Mouse (Mus musculus): ENCODE measurements around the gene Iqcf6. TPM values are rescaled to one million over a fixed set of nuclear protein-coding genes. Genes with fewer than 3 reads are reported as not detected.

Gene Iqcf6
- total and polyA plus RNA-seq, 3 experiments: not detected

GRCm38 (mm10) chr9:106610727-106611126 is 15.7 kb upstream of the Iqcf6 start:
- in situ Hi-C loops (cut with MboI; ENCODE audit: low pct_ligation_motif_present, low pct_unique_long_range_greater_than_20kb, low sequenced_read_pairs): no loop called here
- Histone ChIP-seq H3K9ac (ENCODE audit: insufficient read depth, low read depth) (no peak overlapping the region), H3K36me3 (replicated peaks in 1 of 2; ENCODE audit: control insufficient read depth in 1 of 2, insufficient read depth in 1 of 2, low read length in 1 of 2) (no peaks in the 10 kb centered on the region), H3K79me2 (replicated peaks; ENCODE audit: control insufficient read depth, extremely low read depth, insufficient read depth, poor library complexity, severe bottlenecking) (no peaks in the 10 kb centered on the region), H3K4me1 (ENCODE audit: control insufficient read depth in 1 of 2, insufficient read depth in 2 of 2) (no peaks in the 10 kb centered on the region), H3K4me3 (replicated peaks in 1 of 3; ENCODE audit: low read depth in 2 of 3, low read length in 2 of 3, poor library complexity in 1 of 3) (no peak overlapping the region), H3K27ac (ENCODE audit: insufficient read depth, low read depth) (no peak overlapping the region), H3K27me3 (replicated peaks) (peaks cover 82% of the 10 kb centered on the region), H3K9me3 (replicated peaks; ENCODE audit: low read length) (no peaks in the 10 kb centered on the region), H3K4me2 (ENCODE audit: insufficient read depth, low read depth, poor library complexity, severe bottlenecking) (no peak overlapping the region)
- TF ChIP-seq MAX (IDR thresholded peaks at IDR 0.05; ENCODE audit: low read length) (no peak), PAX5 (IDR thresholded peaks at IDR 0.05; ENCODE audit: low read length) (no peak)
- no peak for DNase-seq (ENCODE audit: extremely low read depth)
- dilution Hi-C loops (cut with MboI; ENCODE audit: extremely low pct_ligation_motif_present, extremely low pct_unique_long_range_greater_than_20kb, low sequenced_read_pairs): no loop called here

GRCm38 (mm10) chr9:106613951-106614350 is 12.4 kb upstream of the Iqcf6 start:
- H3K27ac ChIP-seq (ENCODE audit: insufficient read depth, low read depth): no peak overlapping the region
- no peaks in the 10 kb centered on the region for H3K9me3 ChIP-seq (replicated peaks; ENCODE audit: low read length)
- dilution Hi-C loops (cut with MboI; ENCODE audit: extremely low pct_ligation_motif_present, extremely low pct_unique_long_range_greater_than_20kb, low sequenced_read_pairs): no loop called here
- no peak overlapping the region for H3K4me2 ChIP-seq (ENCODE audit: insufficient read depth, low read depth, poor library complexity, severe bottlenecking)
- in situ Hi-C loops (cut with MboI; ENCODE audit: low pct_ligation_motif_present, low pct_unique_long_range_greater_than_20kb, low sequenced_read_pairs): no loop called here
- no peaks in the 10 kb centered on the region for H3K4me1 ChIP-seq (ENCODE audit: control insufficient read depth in 1 of 2, insufficient read depth in 2 of 2)
- no peak overlapping the region for H3K9ac ChIP-seq (ENCODE audit: insufficient read depth, low read depth)
- peaks cover 88% of the 10 kb centered on the region for H3K27me3 ChIP-seq (replicated peaks)
- no peaks in the 10 kb centered on the region for H3K36me3 ChIP-seq (replicated peaks in 1 of 2; ENCODE audit: control insufficient read depth in 1 of 2, insufficient read depth in 1 of 2, low read length in 1 of 2)
- no peak for DNase-seq (ENCODE audit: extremely low read depth)
- no peaks in the 10 kb centered on the region for H3K79me2 ChIP-seq (replicated peaks; ENCODE audit: control insufficient read depth, extremely low read depth, insufficient read depth, poor library complexity, severe bottlenecking)
- TF ChIP-seq POLR2A (IDR thresholded peaks at IDR 0.05; ENCODE audit: low read depth, low read length): no peak
- no peak for TF ChIP-seq IRF4 (IDR thresholded peaks at IDR 0.05; ENCODE audit: low read depth, low read length)
- no peak for TF ChIP-seq ZKSCAN1 (IDR thresholded peaks at IDR 0.05; ENCODE audit: borderline replicate concordance, low read depth, low read length)
- TF ChIP-seq NRF1 (IDR thresholded peaks at IDR 0.05; ENCODE audit: low read depth, low read length): no peak
- no peak for TF ChIP-seq EP300 (IDR thresholded peaks at IDR 0.05; ENCODE audit: low read length)
- no peak for TF ChIP-seq ELF1 (IDR thresholded peaks at IDR 0.05; ENCODE audit: low read depth, low read length)
- no peak for TF ChIP-seq PAX5 (IDR thresholded peaks at IDR 0.05; ENCODE audit: low read length)
- no peak for TF ChIP-seq CTCF (conservative IDR thresholded peaks at IDR 0.05 in 1 of 2, IDR thresholded peaks at IDR 0.05 in 1 of 2; ENCODE audit: low read depth in 2 of 2, low read length in 2 of 2)
- no peak for TF ChIP-seq KAT2A (IDR thresholded peaks at IDR 0.05; ENCODE audit: insufficient replicate concordance, low read length)
- no peak for TF ChIP-seq MXI1 (IDR thresholded peaks at IDR 0.05; ENCODE audit: low read depth, low read length)
- TF ChIP-seq MEF2A (IDR thresholded peaks at IDR 0.05; ENCODE audit: borderline replicate concordance, low read depth, low read length): no peak
- TF ChIP-seq ZC3H11A (IDR thresholded peaks at IDR 0.05; ENCODE audit: low read depth, low read length): no peak
- no peak for TF ChIP-seq MAZ (IDR thresholded peaks at IDR 0.05; ENCODE audit: low read depth, low read length)
- no peak for TF ChIP-seq SIN3A (IDR thresholded peaks at IDR 0.05; ENCODE audit: low read length)
- TF ChIP-seq HCFC1 (IDR thresholded peaks at IDR 0.05; ENCODE audit: low read depth, low read length): no peak
- TF ChIP-seq CHD2 (IDR thresholded peaks at IDR 0.05; ENCODE audit: low read length): no peak
- no peak for TF ChIP-seq RAD21 (IDR thresholded peaks at IDR 0.05; ENCODE audit: low read depth, low read length)
- TF ChIP-seq POLR2AphosphoS2 (IDR thresholded peaks at IDR 0.05; ENCODE audit: low read depth, low read length): no peak
- TF ChIP-seq BHLHE40 (IDR thresholded peaks at IDR 0.05; ENCODE audit: low read depth, low read length): no peak
- H3K4me3 ChIP-seq (replicated peaks in 1 of 3; ENCODE audit: low read depth in 2 of 3, low read length in 2 of 3, poor library complexity in 1 of 3): no peak overlapping the region

Data from CH12.LX (cell line).